Mouse (Mus musculus) gastrocnemius, adult 8-10 months (tissue): Measurements from ENCODE around the gene Rims3. TPM values are rescaled to one million over a fixed set of nuclear protein-coding genes. Genes with fewer than 3 reads are reported as not detected.

Experiments used
- DNase-seq, 2 experiments: peaks; one replicate each; pipeline ENCODE4 v3.0.0; 2022; ENCODE audit warnings: low spot score in 2 of 2
- total RNA-seq, 4 experiments: library from RNA; stranded (reverse); gene quantifications; 2 replicates each; pipeline ENCODE4 v1.2.4; 2022

Rims3 gene
- total RNA-seq, 4 experiments from 2014 or later = 0.02 to 0.11 TPM; not detected in 2

DNA sequence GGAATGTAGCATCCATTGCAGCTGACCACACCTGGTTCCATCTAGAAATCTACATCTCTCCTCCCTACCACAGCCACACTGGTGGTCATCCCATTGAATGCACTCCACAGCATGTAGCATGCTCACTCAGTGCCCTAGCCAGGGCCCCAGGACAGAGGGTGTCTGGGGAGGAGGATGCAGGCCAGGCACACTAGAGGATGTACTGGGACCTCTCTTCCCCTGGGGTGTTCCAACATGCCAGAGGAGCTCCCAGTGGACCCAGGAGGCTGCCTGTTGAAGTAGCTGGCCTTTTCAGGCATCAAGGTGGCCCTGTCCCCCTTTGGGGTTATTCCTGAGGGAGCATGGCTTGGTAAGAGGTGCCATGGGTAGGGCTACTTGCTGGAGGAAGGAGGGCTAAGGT, 37.3 kb downstream of the Rims3 start:
- DNase-seq = no peak

DNA sequence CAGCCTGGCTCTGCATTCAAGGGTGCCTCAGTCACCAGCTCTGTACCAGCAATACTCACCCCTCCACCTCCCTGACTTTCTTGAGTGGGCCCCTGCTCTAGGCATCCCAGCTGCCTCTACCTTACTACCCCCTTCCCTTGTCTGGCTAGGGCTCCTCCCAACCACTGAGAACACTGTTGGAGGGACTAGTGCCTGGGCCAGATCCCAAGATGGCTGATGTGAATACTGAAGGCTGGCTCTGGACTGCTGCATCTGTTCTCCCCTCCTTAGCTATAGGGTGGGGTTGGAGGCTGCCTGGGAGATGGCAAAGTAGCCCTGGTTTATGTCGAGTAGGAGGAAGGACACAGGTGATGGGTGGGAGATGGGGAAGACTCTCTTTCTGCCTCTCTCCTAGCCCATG, 37.9 kb downstream of the Rims3 start:
- no peak for DNase-seq

DNA sequence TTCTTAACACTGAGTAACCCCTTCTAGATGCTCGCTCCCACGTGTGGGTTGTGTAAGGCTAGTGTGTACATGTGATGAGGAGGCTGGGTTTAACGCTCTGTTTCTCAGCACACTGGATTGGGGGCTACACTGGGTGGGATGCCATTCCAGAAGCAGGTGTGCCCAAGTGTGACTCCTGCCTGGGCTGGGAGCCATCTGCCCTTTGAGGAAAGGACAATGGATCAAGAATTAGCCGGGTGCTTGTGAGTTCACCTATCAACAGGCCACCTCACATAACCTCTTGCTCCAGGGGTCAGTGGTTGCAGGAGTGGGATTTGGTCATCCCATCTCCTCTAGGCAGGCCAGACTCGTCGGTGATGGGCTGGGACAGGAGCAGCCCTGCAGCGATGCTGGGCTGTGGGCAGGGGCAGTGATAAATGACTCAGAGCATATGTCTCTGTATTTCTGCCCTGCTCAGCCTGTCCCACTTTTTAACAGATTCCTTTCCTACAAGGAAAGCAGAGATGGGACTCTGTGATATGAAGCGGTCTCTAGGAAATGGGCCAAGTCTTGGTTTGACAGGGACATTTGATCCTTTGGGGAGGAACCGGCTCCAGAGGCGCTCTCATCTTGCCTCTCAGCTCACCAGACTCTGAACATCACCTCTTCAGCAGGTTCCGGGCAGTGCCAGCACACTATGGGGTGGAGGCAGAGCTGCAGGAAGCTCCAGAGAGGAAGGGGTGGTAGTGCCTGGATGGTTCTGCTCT, 39.2 kb downstream of the Rims3 start:
- DNase-seq = no peak

DNA sequence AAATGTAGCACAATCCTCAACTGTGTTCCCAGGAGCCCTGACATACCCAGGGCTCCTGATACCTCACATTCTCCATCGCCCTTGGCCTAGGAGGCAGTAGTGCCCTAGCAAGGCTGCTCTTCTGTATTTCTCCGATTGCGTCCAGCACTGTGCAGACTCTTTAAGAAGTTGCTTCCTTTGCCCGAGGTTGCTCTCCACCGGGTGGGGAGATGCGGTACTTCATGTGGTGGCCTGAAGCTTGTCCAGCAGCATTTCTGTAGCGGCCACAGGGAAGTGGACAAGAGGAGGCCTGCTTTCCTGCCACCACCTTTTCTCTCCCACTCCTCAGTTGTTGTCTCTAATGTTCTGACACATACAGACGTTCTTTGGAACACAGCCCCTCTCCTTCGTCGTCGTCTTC, 40.0 kb downstream of the Rims3 start:
- DNase-seq = no peak

DNA sequence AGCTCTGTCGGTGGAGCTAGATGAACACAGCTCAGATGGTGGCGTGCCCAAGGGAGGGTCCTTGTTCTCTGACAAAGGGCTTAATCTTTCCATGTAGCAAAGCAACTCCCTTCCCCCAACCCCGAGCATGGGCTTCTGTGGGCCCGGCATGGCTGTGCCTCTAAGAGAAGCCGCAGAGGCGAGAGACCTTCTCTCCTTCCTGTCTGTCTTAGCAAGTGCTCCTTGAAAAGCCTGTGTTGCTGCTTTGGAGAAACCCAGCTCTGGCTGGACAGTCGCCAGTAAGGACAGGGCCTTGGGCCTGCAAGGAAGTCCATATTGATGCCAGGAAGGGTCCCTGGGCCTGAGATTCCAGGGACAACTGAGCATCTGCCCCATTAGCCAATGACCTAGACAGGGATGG, 40.6 kb downstream of the Rims3 start:
- no peak for DNase-seq

DNA sequence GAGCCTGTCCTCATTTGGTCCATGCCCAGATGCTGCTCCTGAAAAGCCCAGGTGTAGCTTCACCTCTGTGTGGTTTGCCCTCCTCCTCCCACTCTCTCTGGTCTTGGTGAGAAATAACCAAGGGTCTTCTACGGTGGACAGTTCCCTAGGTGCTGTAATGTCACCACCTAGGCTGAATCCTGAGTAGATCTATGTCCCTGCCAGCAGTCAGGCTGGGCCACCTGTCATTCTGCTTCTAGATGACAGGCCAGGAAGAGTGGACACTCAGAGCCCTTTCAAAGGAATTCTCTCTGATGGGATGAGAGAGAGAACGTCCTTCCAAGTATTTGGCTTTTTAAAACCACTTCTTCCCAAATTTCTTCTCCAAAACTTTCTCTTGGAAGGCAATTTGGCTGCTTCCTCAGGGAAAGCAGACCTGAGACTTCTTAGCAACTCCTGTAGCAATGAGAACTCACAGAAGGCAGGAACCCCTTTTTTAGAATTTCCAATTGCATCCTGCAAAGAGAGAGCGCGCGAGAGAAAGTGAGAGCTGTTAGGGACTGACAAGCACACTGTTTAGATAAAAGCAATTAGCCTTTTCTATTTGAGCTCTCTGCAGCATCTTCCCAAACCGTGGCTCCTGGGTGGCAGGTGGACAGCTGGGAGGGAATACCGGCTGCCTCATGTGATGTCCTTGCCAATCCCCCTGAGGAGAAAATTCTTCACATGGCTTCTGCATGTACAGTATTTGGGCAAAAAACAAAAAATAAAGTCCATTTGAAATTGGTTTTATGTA, 41.4 kb downstream of the Rims3 start:
- no peak for DNase-seq

DNA sequence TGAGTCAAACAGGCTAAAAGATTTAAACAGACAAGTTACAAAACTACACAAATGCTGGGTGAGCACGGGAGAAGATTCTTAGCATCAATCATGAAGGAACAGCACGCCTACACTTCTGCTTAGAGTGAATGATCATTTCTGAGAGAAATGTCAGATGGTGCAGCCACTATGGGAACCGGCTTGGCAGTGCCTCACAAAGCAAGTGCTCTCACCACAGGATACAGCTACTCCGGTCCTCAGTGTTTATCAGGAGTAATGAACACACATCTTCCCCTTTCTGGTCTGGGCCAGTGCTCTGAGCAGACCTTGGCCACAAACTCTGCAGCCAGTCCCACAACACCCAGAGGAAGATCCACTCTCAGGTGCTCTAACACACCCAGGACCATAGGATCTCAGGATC, 49.9 kb downstream of the Rims3 start:
- DNase-seq = no peak

DNA sequence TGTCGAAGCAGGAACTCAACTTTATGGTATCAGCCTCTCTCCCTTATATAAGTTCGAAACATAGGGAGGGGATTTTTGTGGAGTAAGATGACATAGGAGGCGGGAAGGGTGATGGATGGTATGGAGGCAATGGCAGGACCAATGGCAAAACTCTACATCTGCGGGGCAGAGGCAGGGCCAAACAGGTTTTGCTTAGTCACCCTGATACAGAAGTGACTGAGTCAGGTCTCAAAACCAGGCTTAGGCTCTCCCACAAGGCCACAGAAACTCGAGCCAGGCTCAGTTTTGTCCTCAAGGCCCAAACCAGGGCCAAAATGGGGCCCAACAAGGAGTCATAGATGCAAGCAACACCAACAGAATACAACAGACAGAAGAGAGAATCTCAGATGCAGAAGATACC, 51.0 kb downstream of the Rims3 start:
- DNase-seq = no peak

DNA sequence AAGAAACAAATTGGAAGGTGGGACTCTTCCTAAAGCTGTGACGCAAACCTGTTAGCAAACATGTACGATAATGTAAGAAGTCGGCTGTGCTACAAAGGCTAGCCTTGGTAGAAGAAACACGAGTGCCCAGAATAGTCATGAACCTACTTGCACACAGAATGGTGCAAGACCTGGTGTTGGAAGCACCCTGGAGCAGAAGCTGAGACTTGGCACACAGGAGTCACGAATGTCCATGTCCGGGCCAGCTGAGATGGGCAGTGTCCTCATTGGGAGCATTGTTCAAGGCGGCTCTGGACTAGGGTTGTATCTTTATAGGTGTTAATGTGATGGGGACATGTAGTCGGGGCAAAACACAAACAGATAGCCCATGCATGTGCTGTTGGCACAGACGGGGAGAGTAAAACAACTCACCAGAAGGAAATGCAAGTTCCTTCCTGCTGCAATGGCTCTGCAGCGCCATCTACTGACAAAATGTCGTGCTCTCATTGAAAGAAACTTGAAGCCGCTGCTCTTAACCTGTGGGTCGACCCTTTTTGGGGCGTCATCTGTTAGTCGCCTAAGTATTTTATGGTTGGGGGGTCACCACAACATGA, 55.0 kb downstream of the Rims3 start:
- DNase-seq = no peak

DNA sequence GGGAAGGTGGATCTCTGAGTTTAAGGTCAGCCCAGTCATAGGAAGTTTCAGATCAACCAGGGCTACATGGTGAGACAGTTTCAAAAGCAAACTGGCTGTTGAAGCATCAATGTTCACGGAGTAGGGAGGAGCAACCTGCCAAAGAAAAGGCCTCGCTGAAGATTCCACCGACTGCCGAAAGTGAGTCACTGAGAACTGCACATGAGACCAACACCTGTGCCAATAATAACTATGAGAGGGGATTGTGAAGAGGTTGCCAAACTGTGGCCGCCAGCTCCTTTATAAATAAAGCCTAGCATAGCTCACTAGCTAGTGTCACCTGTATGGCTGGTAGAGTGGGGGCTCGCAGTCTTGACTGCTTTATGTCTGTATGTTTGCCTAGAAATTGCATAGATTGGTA, 56.5 kb downstream of the Rims3 start:
- no peak for DNase-seq

DNA sequence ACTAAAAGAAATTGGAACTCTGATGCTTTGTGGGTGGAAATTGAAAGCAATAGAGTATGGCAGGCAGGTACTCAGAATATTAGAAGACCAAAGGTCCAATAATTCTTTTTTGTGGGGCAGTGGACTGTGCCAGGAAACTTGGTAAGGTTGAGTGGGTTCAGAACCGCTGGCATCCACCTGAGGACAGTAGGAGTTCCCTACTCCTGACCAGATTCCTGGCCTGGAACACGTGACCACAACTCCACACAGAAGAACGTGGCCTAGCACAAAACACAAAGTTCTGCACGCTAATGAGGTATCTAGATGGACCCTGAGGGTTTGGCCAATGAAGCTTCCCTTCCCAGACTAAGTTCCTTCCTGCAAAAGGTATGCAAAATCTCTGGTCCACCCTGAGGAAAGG, 58.2 kb downstream of the Rims3 start:
- DNase-seq = no peak

DNA sequence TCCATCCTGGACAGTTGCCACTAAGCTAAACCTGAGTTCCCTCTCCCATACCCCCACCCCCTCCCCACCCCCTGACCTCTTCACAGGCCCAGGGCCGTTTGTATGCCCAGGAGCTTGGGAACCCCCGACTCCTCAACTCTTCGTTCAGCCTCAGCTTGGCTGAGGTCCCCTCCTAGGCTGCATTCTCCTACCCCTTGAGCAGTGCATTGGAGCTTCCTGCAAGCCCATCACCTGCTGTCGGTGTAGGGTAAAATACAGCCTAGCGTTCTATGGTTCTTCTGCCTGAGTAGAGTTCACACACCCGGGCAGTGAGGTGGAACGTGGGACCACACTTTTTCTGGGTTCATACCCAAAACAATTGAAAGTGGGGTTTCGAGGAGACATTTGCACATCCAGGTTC, 58.8 kb downstream of the Rims3 start:
- DNase-seq = no peak

DNA sequence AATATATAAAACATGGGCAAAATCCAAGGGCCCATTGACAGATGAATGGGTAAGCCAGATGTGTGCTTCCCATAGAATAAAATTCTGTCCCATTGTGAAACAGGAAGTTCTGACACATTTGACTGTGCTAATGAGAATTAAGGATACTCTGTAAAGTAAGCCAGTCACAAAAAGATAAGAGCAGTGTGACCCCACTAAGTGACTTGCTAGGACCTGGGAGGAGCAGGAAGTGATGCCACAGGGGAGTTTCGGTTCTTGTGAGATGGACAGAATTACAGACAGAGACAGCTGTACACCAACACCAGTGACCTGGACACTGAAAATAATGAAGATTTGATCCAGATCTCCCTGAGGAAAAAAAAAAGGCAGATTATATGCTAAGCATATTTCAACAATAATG, 59.2 kb downstream of the Rims3 start:
- DNase-seq = no peak

DNA sequence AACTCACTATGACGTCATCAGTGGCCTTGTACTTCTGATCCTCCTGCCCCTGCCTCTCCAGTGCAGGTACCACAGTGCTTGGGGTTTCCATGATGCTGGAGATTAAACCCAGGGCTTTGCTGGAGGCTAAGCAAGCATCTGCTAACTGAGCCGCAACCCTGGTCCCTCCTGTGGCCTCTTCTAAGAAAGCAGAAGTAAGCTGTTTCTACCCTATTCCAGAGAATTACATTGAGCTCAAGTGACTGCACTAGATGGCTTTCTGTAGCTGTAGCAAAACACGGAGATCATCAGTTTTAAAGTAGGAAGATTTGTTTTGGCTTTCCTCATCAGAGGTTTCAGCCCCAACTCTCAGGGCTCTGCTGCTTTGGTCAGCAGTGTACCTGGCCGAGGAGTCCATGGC, 59.9 kb downstream of the Rims3 start:
- no peak for DNase-seq

DNA sequence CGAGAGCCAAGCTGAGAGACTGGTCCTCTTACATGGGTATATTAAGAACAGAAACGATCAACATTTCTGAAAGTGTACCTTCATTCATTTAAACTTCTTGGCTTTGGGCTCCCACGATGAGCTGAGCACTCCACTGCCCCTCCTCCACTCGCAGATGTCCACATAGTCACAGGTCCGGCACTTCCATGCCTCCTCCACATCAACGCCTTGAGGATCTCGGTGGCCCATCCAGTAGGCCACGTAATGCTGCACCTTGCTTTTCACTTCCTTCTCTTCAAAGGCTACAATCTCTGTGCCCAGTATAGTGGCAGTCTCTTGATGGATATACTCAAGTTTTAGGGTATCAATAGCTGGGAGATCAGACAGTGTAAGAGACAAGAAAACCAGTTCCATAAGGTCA, 66.8 kb downstream of the Rims3 start:
- no peak for DNase-seq

DNA sequence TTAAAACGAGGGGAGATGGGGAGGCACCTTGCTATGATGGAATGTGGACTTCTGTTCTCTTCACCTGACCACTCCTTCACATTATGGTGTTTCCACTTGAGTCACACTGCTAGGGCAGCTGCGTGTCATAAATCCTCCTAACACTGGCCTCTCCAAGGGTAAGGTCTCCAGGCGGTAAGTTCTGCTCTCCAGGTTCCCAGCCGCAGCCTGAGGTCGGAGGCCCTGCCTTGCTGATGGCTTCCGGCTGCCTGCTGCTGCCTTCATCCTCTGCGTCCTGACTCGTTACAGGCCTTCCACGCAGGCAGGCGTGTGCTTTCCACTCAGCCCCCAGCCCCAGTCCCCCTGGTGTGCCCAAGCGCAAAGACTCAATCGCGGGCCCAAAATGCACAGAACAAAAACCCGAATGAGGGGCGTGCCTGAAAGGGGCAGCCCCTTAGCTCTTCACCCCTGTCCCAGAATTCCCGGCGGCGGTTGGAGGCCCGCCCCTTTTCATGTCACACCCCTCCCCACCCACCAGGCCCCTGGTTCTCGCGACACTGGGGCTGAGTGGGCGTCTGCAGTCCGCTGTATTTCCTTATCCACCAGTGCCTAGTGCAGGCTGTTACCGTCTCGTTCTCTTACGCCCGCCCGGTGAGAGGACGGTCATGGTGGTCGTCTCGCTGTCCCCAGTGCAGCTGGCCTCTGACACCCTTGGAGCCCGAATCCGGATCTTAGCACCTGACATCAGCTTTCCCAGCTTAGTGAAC, 70.1 kb downstream of the Rims3 start, which contains the start of gene Exo5:
Gene Exo5, minus strand, starts transcription at position 464 of the 746 bp plus-strand sequence.
- peak; percentile 73 to 77 for DNase-seq

DNA sequence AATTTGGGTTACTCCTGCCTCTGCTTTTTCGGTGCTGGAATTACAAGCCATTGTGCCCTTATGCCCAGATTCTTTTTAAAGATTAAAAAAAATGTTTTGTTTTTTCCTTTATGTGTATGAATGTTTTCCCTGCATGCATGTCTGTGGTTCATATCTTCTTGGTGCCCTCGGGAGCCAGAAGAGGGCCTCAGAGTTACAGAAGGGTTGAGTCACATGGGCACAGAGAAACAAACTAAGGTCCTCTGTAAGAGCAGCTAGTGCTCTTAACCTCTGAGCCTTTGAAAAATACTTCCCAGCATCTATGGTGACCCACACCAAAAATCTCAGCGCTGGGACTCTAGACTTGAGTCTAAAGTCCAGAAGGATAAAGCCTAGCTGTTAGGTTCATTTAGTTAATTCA, 70.8 kb downstream of the Rims3 start:
- DNase-seq = no peak

DNA sequence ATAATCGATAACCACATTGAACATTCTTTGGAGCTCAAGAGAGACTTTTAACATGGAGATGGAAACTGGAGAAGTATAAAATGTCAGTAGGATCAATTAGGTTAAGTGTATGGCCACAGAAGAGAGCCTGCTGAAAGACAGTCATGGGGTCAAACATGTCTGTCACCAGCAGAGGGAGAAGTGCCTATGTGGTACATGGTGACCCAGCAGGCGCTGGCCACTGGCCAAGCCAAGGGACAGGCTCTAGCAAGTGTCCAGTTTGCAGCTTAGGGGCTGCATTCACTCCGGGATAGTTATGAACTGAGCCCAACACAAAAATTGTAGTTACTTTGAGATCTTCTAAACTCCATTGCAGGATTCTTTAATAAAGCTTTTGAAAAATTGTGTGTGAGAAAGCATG, 74.1 kb downstream of the Rims3 start:
- DNase-seq = no peak

DNA sequence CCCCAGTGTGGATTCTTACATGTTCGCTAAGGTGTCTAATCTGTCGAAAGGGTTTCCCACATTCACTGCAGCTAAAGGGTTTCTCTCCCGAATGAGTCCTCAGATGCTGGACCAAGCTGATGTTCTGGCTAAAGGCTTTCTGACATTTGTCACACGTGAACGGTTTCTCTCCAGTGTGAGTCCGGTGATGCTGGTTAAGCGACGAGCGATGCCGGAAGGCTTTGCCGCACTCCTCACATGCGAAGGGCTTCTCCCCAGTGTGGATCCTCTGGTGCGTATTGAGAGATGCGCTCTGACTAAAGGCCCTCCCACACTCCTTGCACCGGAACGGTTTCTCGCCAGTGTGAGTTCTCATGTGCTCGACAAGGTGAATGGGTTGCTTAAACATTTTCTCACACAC, 76.1 kb downstream of the Rims3 start:
- DNase-seq = no peak

DNA sequence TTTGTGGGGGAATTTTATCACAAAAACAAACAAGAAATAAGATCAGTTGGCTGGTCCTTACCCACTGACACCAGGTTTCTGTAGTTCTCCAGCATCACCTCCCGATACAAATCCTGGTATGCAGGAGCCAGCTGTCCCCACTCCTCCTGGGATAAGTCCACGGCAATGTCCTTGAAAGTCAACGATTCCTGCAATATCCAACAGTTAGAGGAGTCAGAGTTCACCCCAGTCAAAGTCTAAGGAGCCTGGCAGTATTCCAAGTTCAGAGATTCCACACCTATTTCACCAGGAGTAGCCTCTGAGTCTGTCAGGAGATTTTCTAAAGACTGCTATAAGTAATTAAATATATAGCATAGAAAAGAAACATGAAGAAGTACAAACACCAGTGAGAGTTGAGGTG, 80.4 kb downstream of the Rims3 start:
- no peak for DNase-seq
